Mouse (Mus musculus) limb, embryonic 13.5 days (tissue): ENCODE data around the gene Cpn1. TPM values are rescaled to one million over a fixed set of nuclear protein-coding genes. Genes with fewer than 3 reads are reported as not detected.

ENCODE experiments used
- ATAC-seq: fragments of 200-750 bp; cut with Nextera tagmentation; 2 replicates; pipeline ENCODE4 v1.8.0; 2017; ENCODE audit warnings: low read depth, moderate number of reproducible peaks, moderate TSS enrichment; ENCODE audit not compliant: low FRiP score
- H3K27ac ChIP-seq: fragments of 300-500 bp; sonication (generic); 2 replicates; pipeline ENCODE4 v1.5.1; 2015; ENCODE audit warnings: inconsistent platforms, mild to moderate bottlenecking, moderate library complexity
- H3K27me3 ChIP-seq: fragments of 300-500 bp; sonication (generic); 2 replicates; pipeline ENCODE4 v1.6.1; 2015; ENCODE audit warnings: mild to moderate bottlenecking, inconsistent platforms
- H3K36me3 ChIP-seq: fragments of 300-500 bp; sonication (generic); 2 replicates; pipeline ENCODE4 v1.6.1; 2015; ENCODE audit warnings: inconsistent platforms, mild to moderate bottlenecking, moderate library complexity
- H3K4me1 ChIP-seq: fragments of 300-500 bp; sonication (generic); 2 replicates; pipeline ENCODE4 v1.6.1; 2015; ENCODE audit warnings: inconsistent platforms
- H3K4me2 ChIP-seq: fragments of 300-500 bp; sonication (generic); replicated peaks from 2 replicates; pipeline ENCODE4 v1.6.1; 2015; ENCODE audit warnings: inconsistent platforms, mild to moderate bottlenecking, moderate library complexity
- H3K4me3 ChIP-seq: fragments of 300-500 bp; sonication (generic); 2 replicates; pipeline ENCODE4 v1.5.1; 2015; ENCODE audit warnings: moderate library complexity, mild to moderate bottlenecking, inconsistent platforms
- H3K9ac ChIP-seq: fragments of 300-500 bp; sonication (generic); 2 replicates; pipeline ENCODE4 v1.6.1; 2015; ENCODE audit warnings: mild to moderate bottlenecking, inconsistent platforms
- H3K9me3 ChIP-seq: fragments of 300-500 bp; sonication (generic); 2 replicates; pipeline ENCODE4 v1.6.1; 2016; ENCODE audit warnings: inconsistent platforms
- WGBS: fragments of 180-500 bp; shearing (Covaris S2); methylation state at CpG from one replicate; pipeline ENCODE4 v1.1.7; 2015; 5-methylcytosine and 5-hydroxymethylcytosine counted together
- polyA plus RNA-seq: library from polyadenylated mRNA; unstranded; fragments of >200 nt; fragmentation: Nextera tagmentation; extraction: Ambion mirVana; gene quantifications from 2 replicates; pipeline ENCODE4 v1.2.1, GENCODE M21; 2015

The Cpn1 gene
- polyA plus RNA-seq, 1 experiment from 2014 or later = 0.15 TPM

GRCm38 (mm10) chr19:43976661-43977060 lies 9.7 kb downstream of the Cpn1 start:
- no peak overlapping the region for H3K4me2 ChIP-seq
- H3K4me1 ChIP-seq = no peaks in the 10 kb centered on the region
- no peak overlapping the region for H3K4me3 ChIP-seq
- WGBS = 48% methylated on average over 6 of the region's 6 CpGs
- no peaks in the 10 kb centered on the region for H3K9me3 ChIP-seq
- no peaks in the 10 kb centered on the region for H3K27me3 ChIP-seq
- no peak overlapping the region for H3K9ac ChIP-seq
- no peaks in the 10 kb centered on the region for H3K36me3 ChIP-seq
- no peak for ATAC-seq
- H3K27ac ChIP-seq = no peak overlapping the region

DNA sequence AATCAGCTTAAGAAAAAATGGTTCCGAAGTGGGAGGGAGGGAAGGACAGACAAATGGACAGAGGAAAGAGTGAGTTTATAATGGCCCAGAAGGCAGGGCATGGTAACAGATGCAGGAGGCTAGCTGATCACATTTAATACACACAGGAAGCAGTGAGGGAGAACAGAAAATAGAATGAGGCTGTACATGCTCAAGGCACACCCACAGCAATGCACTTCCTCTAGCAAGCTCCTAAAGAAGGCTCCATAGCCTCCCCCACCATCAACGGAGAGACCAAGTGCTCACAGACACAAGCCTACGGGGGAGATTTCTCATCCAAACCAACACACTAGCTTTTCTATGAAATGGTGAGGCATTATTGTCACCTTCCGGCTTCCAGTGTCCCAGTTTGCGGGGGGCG lies 12.1 kb downstream of the Cpn1 start:
- no peak overlapping the region for H3K27ac ChIP-seq
- H3K9ac ChIP-seq = no peak overlapping the region
- no peak overlapping the region for H3K4me2 ChIP-seq
- H3K4me3 ChIP-seq = no peak overlapping the region
- no peak for ATAC-seq
- H3K36me3 ChIP-seq = no peaks in the 10 kb centered on the region
- WGBS = 91% methylated on average over 6 of the region's 6 CpGs
- H3K27me3 ChIP-seq = no peaks in the 10 kb centered on the region
- no peaks in the 10 kb centered on the region for H3K9me3 ChIP-seq
- no peaks in the 10 kb centered on the region for H3K4me1 ChIP-seq

DNA sequence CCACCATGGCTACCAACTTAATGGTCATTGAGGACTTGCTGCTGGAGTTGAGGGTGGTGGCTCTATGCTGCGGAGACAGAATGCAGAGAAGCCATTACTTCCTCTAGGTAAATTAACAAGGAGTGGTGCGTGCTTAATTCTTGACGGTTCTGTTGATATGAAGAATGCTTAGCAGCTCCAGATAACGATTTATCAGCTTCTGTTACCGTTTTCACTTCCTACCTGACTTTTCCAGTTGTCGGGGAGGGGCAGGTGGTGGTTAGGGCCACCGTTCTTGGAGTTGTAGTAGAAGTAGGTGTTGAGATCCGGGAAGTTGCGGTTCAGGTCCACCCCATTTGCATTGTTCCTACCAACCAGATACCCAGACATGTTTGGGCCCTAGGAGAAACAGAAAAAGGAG lies 12.6 kb downstream of the Cpn1 start:
- WGBS = 90% methylated on average over 9 of the region's 9 CpGs
- H3K27ac ChIP-seq = no peak overlapping the region
- no peak overlapping the region for H3K9ac ChIP-seq
- no peak overlapping the region for H3K4me2 ChIP-seq
- H3K27me3 ChIP-seq = no peaks in the 10 kb centered on the region
- no peaks in the 10 kb centered on the region for H3K36me3 ChIP-seq
- H3K4me1 ChIP-seq = no peaks in the 10 kb centered on the region
- no peak overlapping the region for H3K4me3 ChIP-seq
- ATAC-seq = no peak
- H3K9me3 ChIP-seq = no peaks in the 10 kb centered on the region

- 95% methylated on average over 8 of the region's 8 CpGs for WGBS
- Histone ChIP-seq H3K9me3 (no peaks in the 10 kb centered on the region), H3K27ac (no peak overlapping the region), H3K4me3 (no peak overlapping the region), H3K36me3 (no peaks in the 10 kb centered on the region), H3K27me3 (no peaks in the 10 kb centered on the region), H3K9ac (no peak overlapping the region), H3K4me2 (no peak overlapping the region), H3K4me1 (no peaks in the 10 kb centered on the region)
- ATAC-seq = no peak
Observed at GRCm38 (mm10) chr19:43972129-43972528, 14.2 kb downstream of the Cpn1 start.

GRCm38 (mm10) chr19:43968436-43969026 lies 17.8 kb downstream of the Cpn1 start:
- no peak overlapping the region for H3K27ac ChIP-seq
- H3K4me1 ChIP-seq = no peaks in the 10 kb centered on the region
- no peaks in the 10 kb centered on the region for H3K27me3 ChIP-seq
- 67% methylated on average over 8 of the region's 11 CpGs for WGBS
- no peak overlapping the region for H3K4me3 ChIP-seq
- no peaks in the 10 kb centered on the region for H3K9me3 ChIP-seq
- no peaks in the 10 kb centered on the region for H3K36me3 ChIP-seq
- ATAC-seq = no peak
- H3K9ac ChIP-seq = no peak overlapping the region
- no peak overlapping the region for H3K4me2 ChIP-seq

DNA sequence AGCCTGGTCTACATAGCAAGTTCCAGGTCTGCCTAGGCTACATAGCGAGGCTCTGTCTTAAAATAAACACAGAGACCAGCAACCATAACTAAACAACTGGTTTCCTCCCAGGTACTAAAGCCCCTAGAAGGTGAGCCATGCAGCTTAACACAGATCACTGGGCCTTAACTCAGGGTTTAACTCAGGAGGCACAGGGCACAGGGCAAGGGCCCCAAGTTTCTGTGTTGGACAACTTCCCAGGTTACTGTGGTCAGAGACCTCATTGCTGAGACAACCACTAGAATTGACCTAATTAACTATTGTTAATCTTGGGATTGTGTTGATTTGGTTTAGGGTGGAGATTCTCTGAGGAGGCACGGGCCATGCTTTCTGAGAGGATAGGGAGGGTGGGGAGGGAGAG lies 19.9 kb downstream of the Cpn1 start:
- ATAC-seq = no peak
- H3K9me3 ChIP-seq = no peaks in the 10 kb centered on the region
- no peaks in the 10 kb centered on the region for H3K27me3 ChIP-seq
- H3K4me3 ChIP-seq = no peak overlapping the region
- H3K27ac ChIP-seq = no peak overlapping the region
- WGBS = 83% methylated on average over 2 of the region's 2 CpGs
- no peak overlapping the region for H3K9ac ChIP-seq
- H3K4me1 ChIP-seq = no peaks in the 10 kb centered on the region
- no peak overlapping the region for H3K4me2 ChIP-seq
- no peaks in the 10 kb centered on the region for H3K36me3 ChIP-seq

DNA sequence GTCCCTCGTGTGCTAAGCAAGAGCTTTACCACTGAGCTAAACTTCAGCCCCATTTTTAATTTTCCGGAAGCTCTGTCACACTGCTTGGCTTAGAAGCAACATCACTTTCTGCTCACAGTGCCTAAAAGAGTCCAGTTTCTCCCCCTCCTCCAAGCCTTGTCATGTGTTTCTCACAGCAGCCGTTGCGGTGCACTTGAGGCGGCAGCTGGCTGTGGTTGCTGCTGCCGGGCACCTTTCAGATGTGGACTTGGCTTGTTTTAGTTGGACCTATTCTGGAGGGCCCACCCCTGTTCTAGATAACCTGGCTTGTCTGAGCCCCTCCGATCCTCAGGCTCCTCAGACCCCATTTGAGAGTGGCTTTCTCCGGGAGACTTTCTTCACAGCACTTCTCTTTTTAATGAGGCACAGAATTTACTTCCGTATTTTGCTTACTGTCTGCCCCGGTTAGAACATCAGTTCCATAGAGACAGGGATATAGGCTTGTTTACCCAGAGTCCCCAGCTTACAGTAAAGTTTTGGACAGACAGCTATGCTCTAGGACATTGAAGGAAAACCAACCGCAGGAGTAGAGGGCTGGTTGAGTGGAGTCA lies 20.8 kb downstream of the Cpn1 start:
- 66% methylated on average over 11 of the region's 11 CpGs for WGBS

DNA sequence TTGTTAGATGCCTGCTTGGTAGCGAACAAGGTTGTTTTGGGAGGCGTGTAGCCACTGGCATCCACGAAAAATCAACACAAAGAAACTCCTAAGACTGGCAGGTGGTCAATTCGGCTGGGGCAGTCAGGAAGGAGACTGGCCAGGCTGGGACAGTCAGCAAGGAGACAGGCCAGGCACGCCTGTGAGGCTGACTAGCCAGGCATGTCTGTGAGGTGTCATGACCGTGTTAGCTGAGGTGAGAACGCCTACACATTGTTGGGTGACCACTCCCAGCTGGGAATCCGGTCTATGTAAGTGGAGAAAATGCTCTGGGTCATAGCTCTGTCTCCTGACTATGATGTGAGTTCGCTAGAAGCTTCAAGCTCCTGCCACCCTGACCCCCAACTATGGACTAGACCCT lies 23.6 kb downstream of the Cpn1 start:
- no peak overlapping the region for H3K4me2 ChIP-seq
- no peak overlapping the region for H3K27ac ChIP-seq
- 68% methylated on average over 9 of the region's 9 CpGs for WGBS
- no peak overlapping the region for H3K4me3 ChIP-seq
- no peaks in the 10 kb centered on the region for H3K36me3 ChIP-seq
- peaks cover 6% of the 10 kb centered on the region for H3K4me1 ChIP-seq
- no peak overlapping the region for H3K9ac ChIP-seq
- no peak for ATAC-seq
- H3K27me3 ChIP-seq = no peaks in the 10 kb centered on the region
- no peaks in the 10 kb centered on the region for H3K9me3 ChIP-seq

More for the DNA sequence above, 20.8 kb downstream of the Cpn1 start:
- Histone ChIP-seq H3K4me2 (no peak overlapping the region), H3K9me3 (no peaks in the 10 kb centered on the region), H3K4me3 (no peak overlapping the region), H3K36me3 (no peaks in the 10 kb centered on the region), H3K27me3 (no peaks in the 10 kb centered on the region), H3K4me1 (no peaks in the 10 kb centered on the region), H3K27ac (no peak overlapping the region), H3K9ac (no peak overlapping the region)
- ATAC-seq = no peak

DNA sequence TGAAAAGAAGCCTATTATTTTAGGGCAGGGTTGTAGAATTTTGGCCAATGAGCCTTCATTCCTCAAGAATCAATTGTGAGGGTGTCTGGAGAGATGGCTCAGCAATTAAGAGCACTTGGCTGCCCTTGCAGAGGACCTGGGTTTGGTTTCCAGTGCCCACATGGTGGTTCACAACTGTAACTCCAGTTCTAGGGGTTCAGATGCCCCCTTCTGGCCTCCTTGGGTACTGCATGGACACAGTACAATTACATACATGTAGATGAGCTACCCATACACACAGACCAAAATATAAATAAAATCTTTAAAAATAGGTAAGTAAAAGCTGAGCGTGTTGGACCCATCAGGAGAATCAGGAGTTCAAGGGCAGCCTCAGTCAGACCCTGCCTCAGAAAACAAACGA lies 25.2 kb downstream of the Cpn1 start:
- WGBS = 86% methylated on average over 2 of the region's 2 CpGs
- Histone ChIP-seq H3K27ac (no peak overlapping the region), H3K4me2 (no peak overlapping the region), H3K36me3 (no peaks in the 10 kb centered on the region), H3K4me1 (peaks cover 11% of the 10 kb centered on the region), H3K4me3 (no peak overlapping the region), H3K27me3 (no peaks in the 10 kb centered on the region), H3K9ac (no peak overlapping the region), H3K9me3 (no peaks in the 10 kb centered on the region)
- ATAC-seq = no peak

DNA sequence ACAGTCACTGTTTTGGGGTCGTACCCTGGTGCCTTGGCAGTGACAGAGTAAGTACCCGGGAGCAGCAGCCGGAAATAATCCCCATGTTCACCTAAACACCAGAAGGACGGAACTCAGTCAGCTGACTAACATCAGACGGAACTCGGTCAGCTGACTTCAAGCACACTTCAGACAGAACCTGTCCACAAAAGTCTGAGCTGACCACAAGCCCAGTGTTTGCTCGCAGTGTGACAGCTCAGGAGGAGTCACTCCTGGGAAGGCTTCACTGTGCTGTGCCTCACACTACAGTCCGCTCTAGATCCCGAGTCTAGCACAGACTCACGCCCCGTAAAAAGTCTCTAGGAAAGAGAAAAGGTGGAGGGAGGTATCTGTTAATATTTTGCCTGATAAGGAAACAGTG lies 26.3 kb downstream of the Cpn1 start:
- Histone ChIP-seq H3K4me3 (no peak overlapping the region), H3K4me2 (no peak overlapping the region), H3K9ac (no peak overlapping the region), H3K9me3 (no peaks in the 10 kb centered on the region), H3K4me1 (peaks cover 11% of the 10 kb centered on the region), H3K36me3 (no peaks in the 10 kb centered on the region), H3K27me3 (no peaks in the 10 kb centered on the region), H3K27ac (no peak overlapping the region)
- ATAC-seq = no peak
- WGBS = 85% methylated on average over 11 of the region's 11 CpGs

DNA sequence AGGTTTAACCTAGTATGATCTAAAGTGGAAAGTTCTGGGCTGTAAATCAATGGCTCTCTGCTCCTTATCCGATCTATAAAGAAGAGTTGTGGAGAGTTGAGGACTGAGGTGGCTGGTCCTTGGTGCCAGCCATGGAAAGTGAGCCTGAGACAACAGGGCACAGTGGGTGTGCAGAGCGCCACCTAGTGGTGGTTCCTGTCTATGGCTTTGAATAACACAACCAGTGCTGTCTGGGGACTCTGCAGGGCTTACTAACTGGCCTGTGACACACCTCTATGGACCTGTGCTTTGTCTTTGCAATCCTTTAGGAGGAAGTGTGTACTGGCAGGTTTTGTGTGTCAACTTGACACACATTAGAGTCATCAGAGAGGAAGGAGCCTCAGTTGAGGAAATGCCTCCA lies 27.2 kb downstream of the Cpn1 start:
- Histone ChIP-seq H3K4me1 (peaks cover 11% of the 10 kb centered on the region), H3K4me3 (no peak overlapping the region), H3K9ac (no peak overlapping the region), H3K9me3 (no peaks in the 10 kb centered on the region), H3K36me3 (no peaks in the 10 kb centered on the region), H3K4me2 (no peak overlapping the region), H3K27ac (no peak overlapping the region), H3K27me3 (no peaks in the 10 kb centered on the region)
- no peak for ATAC-seq
- 23% methylated on average over 2 of the region's 2 CpGs for WGBS

DNA sequence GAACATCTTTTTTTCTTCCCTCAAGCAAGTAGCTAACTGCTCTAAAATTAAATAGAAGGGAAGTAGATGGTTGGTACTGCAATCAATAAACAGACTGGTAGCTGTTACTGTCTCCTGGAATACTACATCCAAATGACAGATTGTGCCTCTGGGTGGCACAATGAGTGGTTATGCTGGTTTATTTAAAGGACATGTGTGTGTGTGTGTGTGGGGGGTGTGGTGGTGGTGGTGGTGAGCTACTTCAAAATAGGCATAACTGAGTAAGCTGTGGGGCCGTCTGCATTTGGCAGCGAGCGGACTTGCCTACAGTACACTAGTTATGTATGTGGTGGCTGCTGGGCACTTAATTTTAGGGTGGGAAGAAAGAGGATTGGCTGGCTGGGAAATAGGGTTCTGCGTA lies 28.5 kb downstream of the Cpn1 start:
- Histone ChIP-seq H3K9me3 (no peaks in the 10 kb centered on the region), H3K27ac (no peak overlapping the region), H3K9ac (no peak overlapping the region), H3K4me1 (peaks cover 11% of the 10 kb centered on the region), H3K36me3 (no peaks in the 10 kb centered on the region), H3K27me3 (no peaks in the 10 kb centered on the region), H3K4me3 (no peak overlapping the region), H3K4me2 (peak overlapping the region; percentile 27; the same call in 1 of the 2 replicates)
- no peak for ATAC-seq
- WGBS = 72% methylated on average over 4 of the region's 4 CpGs

DNA sequence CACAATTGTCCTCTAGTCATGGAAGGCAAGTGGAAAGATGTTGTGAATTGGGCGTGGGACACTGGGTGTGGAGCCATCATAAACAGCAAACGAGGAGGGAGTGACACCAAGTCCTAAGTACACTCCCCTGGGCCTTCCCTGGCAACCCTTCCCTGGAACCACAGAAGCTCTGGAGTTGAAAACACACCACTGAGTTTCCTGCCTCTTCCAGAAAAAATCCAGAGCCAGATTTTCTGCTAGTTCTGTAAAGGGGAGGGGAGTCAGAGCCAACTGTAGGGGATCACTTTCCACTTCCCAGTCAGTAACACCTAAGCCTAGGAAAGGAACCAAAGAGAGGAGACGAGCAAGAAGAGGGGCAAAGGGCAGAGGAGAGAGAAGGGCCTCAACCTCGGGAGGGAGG lies 29.0 kb downstream of the Cpn1 start:
- Histone ChIP-seq H3K27ac (no peak overlapping the region), H3K4me2 (peak overlapping the region; percentile 27; the same call in 1 of the 2 replicates)
- 17% methylated on average over 4 of the region's 4 CpGs for WGBS

More for the DNA sequence above, 29.0 kb downstream of the Cpn1 start:
- H3K4me3 ChIP-seq = no peak overlapping the region
- peaks cover 11% of the 10 kb centered on the region for H3K4me1 ChIP-seq
- ATAC-seq = no peak
- no peaks in the 10 kb centered on the region for H3K36me3 ChIP-seq
- no peak overlapping the region for H3K9ac ChIP-seq
- no peaks in the 10 kb centered on the region for H3K9me3 ChIP-seq
- no peaks in the 10 kb centered on the region for H3K27me3 ChIP-seq
